Mouse (Mus musculus): ENCODE results near the gene Tbck. TPM values are rescaled to one million over a fixed set of nuclear protein-coding genes. Genes with fewer than 3 reads are reported as not detected.

The Tbck gene
- 25.7 TPM for total RNA-seq (2023)

GRCm38 (mm10) chr3:132683447-132684230 lies at the start of gene Tbck:
TSS of gene Tbck (plus strand) at chr3:132684144.

GRCm38 (mm10) chr3:132684231-132684928 lies 436 bp downstream of the Tbck start, which contains the start of gene Aimp1:
TSS of gene Aimp1 (minus strand) at chr3:132684370.

Other genes starting within 250 kb of the Tbck start
- not detected for gene Gimd1, start 54.3 kb upstream of the Tbck start, total RNA-seq (2023)
- gene Aimp1, start 226 bp downstream of the Tbck start, total RNA-seq (2023): 44.6 TPM